Mouse (Mus musculus) E14TG2a.4 (cell line): Measurements from ENCODE around the gene Gzmk.

ENCODE experiments used
- CTCF ChIP-seq: conservative IDR thresholded peaks from 2 replicates; pipeline ENCODE4 v1.5.1; 2014; ENCODE audit warnings: low read length
- NANOG ChIP-seq: IDR thresholded peaks from 2 replicates; pipeline ENCODE4 v1.6.1; 2014; ENCODE audit warnings: borderline replicate concordance, low read length, mixed read lengths
- POU5F1 ChIP-seq: IDR thresholded peaks from 2 replicates; pipeline ENCODE4 v1.6.1; 2014; ENCODE audit warnings: low read length, borderline replicate concordance

GRCm38 (mm10) chr13:113183720-113184119, 42.0 kb downstream of the Gzmk start:
- TF ChIP-seq CTCF (no peak), POU5F1 (no peak), NANOG (no peak)
